Mouse (Mus musculus): ENCODE measurements around the gene 4933436I01Rik. TPM values are rescaled to one million over a fixed set of nuclear protein-coding genes. Genes with fewer than 3 reads are reported as not detected.

Gene 4933436I01Rik
- not detected in 4 replicates for total RNA-seq (2023; ENCODE audit: inconsistent age)

DNA sequence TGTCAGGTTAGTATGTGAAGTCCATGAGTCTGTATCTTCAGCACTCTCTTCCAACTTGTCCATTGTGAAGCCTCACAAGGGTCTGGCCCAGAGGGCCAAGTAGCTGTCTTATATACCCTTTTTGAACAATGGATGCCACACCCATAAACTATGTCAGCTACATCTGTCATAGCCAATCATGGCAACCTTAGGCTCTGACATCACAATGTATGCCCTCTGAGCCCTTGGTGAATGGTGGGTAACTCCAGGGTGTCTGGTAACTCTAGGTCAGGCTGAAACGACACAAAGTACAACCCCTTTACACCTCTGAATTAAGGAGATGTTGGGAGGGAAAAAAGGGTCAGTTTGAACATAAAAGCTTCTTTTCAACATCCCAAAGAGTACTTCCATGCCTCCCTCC is at the start of gene 4933436I01Rik:
Gene 4933436I01Rik (minus strand): TSS at position 101 of the 400 bp plus-strand sequence.

Other genes starting within 250 kb of the 4933436I01Rik start
- not detected in 4 replicates for gene Gm1140, start 227.9 kb downstream of the 4933436I01Rik start, total RNA-seq (2023; ENCODE audit: inconsistent age)
- not detected in 4 replicates for gene Gm14692, start 225.8 kb downstream of the 4933436I01Rik start, total RNA-seq (2023; ENCODE audit: inconsistent age)